Mouse (Mus musculus) heart, postnatal 14 days (tissue): ENCODE data around the gene Setd1b. TPM values are rescaled to one million over a fixed set of nuclear protein-coding genes. Genes with fewer than 3 reads are reported as not detected.
"Not testable (repeated sequence)": the region's sequence is repeated elsewhere in the genome, so short reads cannot be mapped to it uniquely, and the experiment has no call there.

ENCODE experiments used
- DNase-seq, 2 experiments: peaks; one replicate each; pipeline ENCODE4 v3.0.0; 2021 to 2022
- intact Hi-C: fragments of 180-260 bp; cut with DNase I; formaldehyde crosslinking; loops from one replicate; pipeline ENCODE4 v1.15.1; 2025
- total RNA-seq, 2 experiments: library from RNA; stranded (reverse); gene quantifications; 2 replicates each; pipeline ENCODE4 v1.2.3; 2021

Gene Setd1b
- total RNA-seq, 2 experiments from 2014 or later: 18.1 to 21.3 TPM

DNA sequence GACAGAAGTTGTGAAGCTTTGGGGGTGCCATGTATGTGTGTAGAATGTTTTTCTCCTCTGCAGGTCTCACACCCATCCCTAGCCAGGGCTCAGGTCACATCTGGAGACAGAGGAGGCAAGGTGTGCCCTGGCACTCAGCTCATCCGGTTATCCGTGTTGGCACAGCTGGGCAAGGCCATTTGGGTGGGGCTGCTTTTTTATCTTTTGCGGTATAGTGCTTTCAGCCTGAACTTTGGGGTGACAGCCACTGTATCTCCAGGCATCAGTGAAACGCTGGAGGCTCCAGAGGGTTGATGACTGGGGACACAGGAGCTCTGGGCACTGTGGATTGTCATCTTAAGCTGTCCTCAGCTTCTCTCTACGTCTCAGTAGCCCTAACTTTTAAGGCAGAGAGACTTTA lies 51.4 kb downstream of the Setd1b start:
- intact Hi-C loops: no loop called here
- no peak for DNase-seq

DNA sequence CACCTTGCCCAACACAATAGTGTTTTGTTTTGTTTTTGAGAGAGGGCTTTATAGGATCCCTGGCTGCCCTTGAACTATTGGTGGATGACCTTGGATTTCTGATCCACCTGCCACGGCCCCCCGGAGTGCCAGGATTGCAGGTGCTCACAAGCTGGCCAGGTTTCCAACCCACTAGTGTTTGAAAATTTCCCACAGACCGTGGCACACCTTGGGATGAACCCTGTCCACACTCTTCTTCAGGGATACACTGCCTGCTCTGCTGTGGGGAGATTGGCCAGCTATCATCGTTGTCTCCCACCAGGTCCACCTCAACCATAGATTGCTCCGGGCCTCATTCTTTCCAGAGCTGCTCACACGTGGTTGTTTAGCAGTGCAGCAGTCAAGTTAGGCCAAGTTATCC lies 52.9 kb downstream of the Setd1b start:
- no peak for DNase-seq
- intact Hi-C loops: no loop called here

DNA sequence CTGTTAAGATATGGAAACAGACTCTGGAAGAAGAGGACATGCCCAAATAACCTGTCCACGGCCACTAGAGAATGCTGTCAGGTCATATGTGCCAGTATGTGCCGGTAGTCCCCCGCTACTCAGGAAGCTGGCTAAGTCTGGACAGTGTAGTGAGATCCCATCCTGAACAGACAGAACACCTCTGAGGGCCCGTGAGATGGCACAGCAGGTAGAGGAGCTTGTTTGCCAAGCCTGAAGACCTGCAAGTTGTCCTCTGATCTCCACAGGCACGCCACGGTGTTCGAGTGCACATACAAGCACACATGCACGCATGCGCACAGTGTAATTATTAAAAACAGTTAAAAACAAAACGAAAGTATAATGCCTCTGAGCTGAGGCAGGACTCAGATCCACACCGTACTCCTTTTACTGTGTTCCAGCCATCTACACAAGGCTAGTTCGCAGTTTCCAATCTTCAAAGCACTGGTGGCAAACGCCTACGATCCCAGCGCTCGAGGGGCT lies 53.6 kb downstream of the Setd1b start:
- DNase-seq: no peak
- intact Hi-C loops: no loop called here

DNA sequence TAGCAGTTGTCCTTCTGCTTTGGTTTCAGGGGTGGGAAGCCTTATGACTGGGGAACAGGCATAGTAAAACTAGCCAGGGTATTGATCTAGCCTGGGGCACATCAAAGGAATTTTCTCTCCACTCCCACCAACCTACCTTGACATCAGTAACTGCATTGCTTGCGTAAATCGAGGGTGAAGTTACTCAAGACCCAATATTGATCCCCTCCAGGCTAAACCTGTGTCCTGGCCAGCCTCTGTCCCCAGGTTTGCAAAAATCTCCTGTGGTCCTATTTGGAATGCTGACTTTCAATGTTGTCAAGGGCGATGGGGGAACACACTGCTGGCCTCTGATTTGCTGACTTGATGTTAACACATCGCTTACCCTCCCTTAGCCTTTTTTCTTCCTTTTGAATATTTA lies 54.8 kb downstream of the Setd1b start:
- DNase-seq: no peak
- intact Hi-C loops: no loop called here

DNA sequence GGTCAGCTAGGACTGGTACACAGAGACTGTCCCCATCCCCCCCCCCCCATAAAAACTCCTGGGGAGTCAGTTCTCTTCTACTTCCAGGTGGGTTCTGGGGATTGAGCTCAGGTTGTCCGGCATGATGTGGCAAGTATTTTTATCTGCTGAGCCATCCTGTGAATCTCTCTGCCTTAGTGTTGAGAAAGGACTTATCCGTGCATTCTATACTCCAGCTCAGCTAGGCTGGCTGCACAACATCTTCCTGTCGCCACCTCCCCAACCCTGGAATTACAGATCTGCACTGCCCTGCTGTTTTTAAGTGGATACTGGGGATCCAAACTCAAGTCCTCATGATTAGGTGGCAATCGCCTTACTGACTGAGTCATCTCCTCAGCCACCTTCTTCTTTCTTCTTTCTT lies 56.5 kb downstream of the Setd1b start:
- intact Hi-C loops: no loop called here
- no peak for DNase-seq

DNA sequence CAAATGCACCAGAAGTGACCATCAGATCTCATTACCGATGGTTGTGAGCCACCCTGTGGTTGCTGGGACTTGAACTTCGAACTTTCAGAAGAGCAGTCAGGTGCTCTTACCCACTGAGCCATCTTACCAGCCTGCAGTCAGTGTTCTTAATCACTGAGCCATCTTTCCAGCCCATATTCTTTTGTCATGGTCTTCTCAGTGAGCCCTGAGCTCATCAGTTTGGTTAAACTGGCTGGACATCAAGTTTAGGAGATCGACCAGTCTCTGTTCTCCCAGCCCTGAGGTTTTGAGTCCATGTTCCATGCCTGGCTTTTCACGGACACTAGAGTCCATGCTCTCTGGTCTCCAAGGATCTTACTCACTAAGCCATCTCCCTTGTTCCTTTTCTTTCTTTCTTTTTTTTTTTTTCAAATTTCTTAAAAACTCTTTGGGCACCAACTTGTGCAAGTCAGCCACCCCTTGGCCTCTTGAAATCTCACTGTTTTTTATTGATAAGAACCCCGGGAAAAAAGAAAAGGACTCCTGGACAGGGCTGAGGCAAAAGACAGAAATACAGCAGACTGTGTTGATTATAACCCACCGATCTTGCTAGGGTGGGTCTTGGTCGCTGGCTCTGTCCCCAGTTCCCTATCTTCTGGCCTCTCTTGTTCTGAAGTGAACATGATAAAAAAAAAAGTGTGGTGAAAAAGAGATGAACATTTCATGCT lies 59.0 kb downstream of the Setd1b start:
- DNase-seq, intact Hi-C loops: not testable (repeated sequence)

DNA sequence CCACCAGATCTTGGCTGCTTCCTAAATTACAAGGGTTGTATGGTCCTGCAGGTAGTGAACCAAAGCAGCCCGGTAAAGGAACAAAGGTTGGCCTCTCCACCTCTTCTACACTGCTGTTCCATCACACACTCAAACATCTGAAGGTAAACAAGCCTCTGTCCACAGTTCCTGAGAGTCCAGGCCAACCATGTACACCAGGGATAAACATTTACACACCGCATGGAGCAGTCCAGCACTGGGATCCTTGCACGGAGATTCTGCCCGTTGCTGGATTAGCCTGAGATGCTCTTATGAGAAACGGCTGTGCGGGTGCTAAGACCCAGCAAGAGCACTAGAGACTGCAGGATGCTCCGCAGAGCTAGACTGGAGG lies 59.5 kb downstream of the Setd1b start:
- intact Hi-C loops: no loop called here
- DNase-seq: no peak

DNA sequence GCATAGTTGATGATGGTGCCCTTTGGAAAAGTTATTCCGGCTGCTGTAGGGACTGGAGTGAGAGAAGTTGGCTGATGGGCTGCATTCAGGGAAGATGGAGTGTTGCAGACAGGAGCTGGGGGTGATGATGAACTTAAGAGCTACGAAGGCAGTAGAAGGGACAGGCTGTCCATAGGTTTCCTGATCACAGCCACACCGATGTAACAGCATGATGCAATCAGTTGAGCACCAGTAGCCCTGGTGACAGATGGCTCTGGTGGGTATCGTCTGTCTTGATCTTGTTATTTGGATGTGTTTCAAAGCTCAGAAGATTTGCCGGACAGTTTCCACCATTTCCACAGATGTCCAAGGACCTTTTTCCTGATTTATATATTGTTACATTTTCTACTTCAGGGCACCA lies 60.0 kb downstream of the Setd1b start:
- DNase-seq: no peak
- intact Hi-C loops: no loop called here

DNA sequence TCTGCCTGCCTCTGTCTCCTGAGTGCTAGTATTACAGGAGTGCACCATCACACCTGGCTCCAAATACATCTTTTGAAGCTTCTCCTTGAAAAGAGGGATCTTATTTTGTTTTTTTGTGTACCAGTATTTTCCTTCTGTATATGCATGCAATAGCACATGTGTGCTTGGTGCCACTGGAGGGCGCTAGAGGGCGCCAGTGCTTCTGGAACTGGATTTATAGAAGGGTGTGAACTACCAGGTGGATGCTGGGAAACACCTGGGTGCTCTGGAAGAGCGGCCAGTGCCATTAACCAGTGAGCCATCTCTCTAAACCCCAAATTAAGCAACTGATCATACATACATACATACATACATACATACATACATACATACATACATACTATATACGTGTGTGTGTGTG lies 60.8 kb downstream of the Setd1b start:
- intact Hi-C loops, DNase-seq: not testable (repeated sequence)

DNA sequence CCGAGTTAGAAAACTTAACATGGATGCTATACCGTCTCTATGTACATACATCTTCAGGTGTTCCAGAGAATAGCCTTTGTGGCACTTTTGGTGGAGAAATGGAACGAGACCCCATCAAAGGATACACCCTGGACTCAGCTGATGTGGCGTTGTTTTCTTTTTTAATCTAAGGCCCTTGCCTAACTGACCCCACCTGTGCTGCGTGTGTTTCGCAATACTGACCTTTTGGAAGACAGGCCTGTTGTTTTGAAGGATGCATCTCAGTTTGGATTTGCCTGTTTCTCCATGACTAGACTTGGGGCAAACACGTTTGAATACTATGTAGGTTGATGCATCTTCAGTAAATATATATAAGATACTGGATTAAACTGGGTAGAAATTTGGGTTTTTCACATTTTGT lies 61.6 kb downstream of the Setd1b start:
- DNase-seq, intact Hi-C loops: not testable (repeated sequence)

Other genes starting within 250 kb of the Setd1b start
- 10 to 100 TPM; 16.9 to 17.3 TPM for gene Kdm2b, start 152.4 kb upstream of the Setd1b start, total RNA-seq
- 10 to 100 TPM; 17.2 to 19.5 TPM for gene Orai1, start 127.1 kb upstream of the Setd1b start, total RNA-seq
- under 1 TPM in 1 of 2 experiments, not detected in 1; 0.93 TPM for gene Morn3, start 95.2 kb upstream of the Setd1b start, total RNA-seq
- gene Tmem120b, start 73.8 kb upstream of the Setd1b start, total RNA-seq: 10 to 100 TPM; 10.6 to 12.1 TPM
- under 1 TPM; 0.48 to 0.61 TPM for gene Rhof, start 9.5 kb upstream of the Setd1b start, total RNA-seq
- 10 to 100 TPM; 17.8 to 18.0 TPM for gene Psmd9, start 27.2 kb downstream of the Setd1b start, total RNA-seq
- gene Hpd, start 40.5 kb downstream of the Setd1b start, total RNA-seq: under 1 TPM in 1 of 2 experiments, not detected in 1; 0.41 TPM
- under 1 TPM; 0.81 to 0.93 TPM for gene Wdr66, start 109.9 kb downstream of the Setd1b start, total RNA-seq
- gene Bcl7a, start 201.6 kb downstream of the Setd1b start, total RNA-seq: 1 to 10 TPM; 9.1 to 9.5 TPM